Mouse (Mus musculus) heart, postnatal 10 days (tissue): Measurements from ENCODE around the gene Smim13. TPM values are rescaled to one million over a fixed set of nuclear protein-coding genes. Genes with fewer than 3 reads are reported as not detected.
"Not testable (repeated sequence)": the region's sequence is repeated elsewhere in the genome, so short reads cannot be mapped to it uniquely, and the experiment has no call there.

Experiments
- DNase-seq, 2 experiments: peaks; one replicate each; pipeline ENCODE4 v3.0.0; 2021
- intact Hi-C: fragments of 180-260 bp; cut with DNase I; formaldehyde crosslinking; loops from one replicate; pipeline ENCODE4 v1.15.1; 2025
- total RNA-seq, 2 experiments: library from RNA; stranded (reverse); gene quantifications; 2 replicates each; pipeline ENCODE4 v1.2.3; 2021

Gene Smim13
- total RNA-seq, 2 experiments from 2014 or later, result 19.8 to 21.9 TPM

DNA sequence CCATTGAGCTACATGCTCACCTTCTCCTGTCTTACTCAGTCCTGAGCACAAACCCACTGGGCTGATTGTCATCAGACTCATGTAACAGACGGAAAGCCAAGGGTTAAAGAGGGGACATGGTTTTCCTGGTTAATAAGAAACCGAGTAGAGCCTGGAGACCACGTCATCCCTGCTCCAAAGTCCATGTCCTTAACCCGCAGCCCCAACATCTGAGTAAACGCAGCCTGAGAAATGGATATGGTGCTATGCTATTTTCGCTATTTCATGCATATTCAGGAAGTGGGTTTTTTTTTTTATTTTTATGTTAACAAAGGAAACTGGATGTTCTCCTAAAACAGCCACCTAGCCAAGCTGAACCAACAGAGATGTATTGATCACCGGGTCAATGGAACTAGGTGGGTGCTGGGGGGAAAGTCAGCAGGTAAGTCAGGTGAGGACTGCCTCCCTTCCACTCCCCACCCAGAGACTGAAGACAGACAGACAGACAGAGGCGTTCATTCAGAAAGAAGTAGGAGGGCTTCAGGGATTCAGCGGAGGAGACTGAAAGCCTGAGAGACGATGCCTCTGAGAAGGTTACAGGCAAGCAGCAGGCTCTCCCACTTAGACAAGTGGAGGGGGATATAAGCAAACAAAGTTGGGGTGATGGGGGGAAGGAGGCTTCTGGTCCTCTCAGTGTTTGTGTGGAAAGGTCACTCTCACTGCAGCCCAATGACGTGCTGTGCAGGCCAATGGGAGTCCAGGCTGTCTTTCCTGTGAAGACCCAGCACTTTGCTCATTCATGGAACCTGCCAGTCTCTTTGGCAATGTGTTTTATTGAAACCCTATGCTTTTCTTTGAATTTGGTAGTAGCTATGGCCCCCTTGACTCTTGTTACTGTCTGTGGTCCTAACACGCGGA is 13.6 kb upstream of the Smim13 start:
- intact Hi-C loops, result no loop called here
- DNase-seq, result no peak

DNA sequence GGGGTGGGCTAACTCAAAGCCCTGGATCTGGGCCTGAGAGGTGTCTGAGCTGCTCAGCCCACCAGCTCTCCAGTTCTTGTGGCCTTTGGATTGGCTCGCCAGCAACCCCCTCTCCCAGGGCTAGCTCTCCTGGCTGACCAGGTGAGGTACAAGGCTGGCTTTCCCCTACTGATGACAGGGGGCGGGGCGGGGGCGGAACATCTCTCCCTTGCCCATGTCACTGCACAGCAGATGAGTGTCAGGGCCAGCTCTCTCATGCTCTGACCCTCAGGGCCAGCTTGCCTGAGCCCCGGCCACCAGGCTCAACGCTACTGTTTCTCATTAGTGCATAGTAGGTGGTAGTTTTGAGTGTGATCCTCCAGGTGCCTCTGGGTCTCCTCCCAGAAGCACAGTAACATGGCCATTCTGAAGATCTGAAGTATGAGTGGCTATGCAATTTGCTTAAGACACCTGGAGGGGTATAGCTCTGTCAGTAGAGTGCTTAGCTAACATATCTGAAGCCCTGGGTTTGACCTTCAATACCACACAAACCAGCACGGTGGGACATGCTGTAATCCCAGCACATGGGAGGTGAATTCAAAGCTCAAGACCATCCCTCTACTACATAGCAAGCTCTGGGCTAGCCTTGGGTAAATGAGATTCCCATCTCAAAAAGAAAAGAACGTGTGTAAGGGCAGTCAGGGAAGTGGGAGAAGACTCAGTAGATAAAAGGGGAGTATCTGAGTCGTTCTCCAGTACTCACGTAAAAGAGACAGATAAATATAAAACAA is 11.4 kb upstream of the Smim13 start:
- intact Hi-C loops, result loop anchor here (1.0 to 2.0 kb wide), 3 partner anchors 103 to 395 kb away; no protein-coding TSS in a partner anchor

DNA sequence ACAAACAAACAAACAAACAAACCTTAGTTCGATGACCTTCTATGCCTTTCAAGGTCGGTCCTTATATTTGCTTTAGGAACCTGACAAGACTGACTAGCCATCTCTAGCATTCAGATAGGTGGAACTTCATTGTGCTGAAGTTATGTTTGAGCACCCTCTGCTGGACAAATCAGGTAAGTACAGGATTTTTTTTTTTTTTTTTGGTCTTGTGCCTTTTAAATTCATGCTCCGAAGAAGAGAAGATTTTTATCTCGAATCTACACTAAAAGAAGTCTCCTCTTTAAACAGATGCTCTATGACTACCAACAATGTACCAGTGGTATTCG is 10.9 kb upstream of the Smim13 start:
- DNase-seq, result peak; percentile 32 to 48
- intact Hi-C loops, result loop anchor here (1.0 to 2.0 kb wide), 4 partner anchors 103 to 454 kb away; no protein-coding TSS in a partner anchor

More for the DNA sequence above, 11.4 kb upstream of the Smim13 start:
- no peak for DNase-seq

DNA sequence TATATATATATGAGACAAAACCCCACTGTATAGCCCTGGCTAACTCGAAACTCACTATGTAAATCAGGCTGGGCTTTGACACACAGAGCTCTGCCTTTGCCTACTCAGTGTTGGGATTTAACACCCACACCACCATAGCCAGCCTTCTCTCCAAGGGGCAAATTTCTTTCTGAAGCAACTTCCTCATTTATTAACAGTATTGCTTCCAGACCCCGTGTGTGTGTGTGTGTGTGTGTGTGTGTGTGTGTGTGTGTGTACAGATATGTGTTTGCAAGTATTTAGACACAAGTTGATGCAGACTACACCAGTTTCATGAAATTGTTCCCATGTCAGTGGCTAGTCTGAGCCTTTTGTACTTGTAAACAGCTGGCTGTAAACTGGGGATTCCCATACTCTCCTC is 8.1 kb upstream of the Smim13 start:
- intact Hi-C loops, result no loop called here
- DNase-seq, result no peak

DNA sequence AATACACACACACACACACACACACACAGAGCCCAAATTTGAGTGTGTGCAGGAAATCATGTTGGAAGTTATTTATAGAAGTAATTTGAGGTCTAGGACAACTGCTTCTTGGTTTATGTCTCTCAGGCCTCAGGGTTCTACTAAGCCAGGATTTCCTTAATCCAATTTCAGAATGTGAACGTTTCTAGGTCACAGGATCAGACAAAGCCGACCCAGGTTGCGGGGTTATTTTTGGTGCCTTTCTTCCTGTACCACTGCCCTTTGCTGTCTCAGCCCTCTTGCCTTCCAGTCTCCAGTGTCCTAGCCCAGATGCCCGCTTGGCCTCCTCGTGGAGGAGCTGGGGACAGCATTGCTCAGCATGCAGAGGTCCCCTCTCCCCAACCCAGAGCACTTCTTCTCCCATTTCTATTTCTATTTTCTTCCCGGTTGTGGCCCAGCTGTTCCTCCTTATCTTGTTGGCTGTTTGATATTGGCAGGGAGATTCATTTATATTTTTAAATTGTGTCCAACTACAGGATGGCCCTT is 5.3 kb upstream of the Smim13 start:
- intact Hi-C loops, result no loop called here
- peak; percentile 27 to 37 for DNase-seq

DNA sequence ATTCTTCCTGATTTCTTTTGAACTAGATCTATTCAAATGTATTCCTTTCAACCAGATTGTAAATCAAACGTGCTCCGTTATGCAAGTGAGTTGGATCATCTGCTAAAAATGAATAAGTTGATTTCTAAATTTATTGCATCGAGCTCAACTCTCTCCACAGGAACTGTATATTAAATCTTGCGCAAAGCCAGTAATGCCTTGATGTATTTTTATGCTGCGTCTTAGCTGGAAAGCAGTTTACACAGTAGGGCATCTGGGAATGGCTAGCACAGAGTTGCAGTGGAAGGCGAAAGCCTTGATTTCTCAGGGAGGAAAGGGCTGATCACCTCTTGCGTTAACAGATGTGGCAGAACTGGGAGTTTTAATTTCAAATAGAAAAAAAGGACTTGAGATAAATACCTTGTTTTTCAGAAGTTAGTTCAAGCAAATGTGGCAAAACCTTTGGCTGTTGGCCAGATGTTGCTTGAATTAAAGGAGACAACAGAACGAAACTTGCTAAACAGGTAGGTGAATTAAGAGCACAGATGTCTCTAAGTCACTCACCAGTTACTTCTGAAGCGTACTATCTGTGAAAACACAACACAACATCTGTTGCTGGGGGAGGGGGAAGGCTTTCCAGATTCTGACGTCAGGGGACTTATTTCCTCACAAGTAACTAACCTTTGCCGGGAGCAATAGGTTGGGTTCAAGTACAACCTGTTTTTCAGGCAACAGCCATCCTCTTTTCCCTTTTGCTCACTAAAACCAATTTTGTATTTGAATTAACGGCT is 708 bp upstream of the Smim13 start:
- intact Hi-C loops, result no loop called here
- no peak for DNase-seq

DNA sequence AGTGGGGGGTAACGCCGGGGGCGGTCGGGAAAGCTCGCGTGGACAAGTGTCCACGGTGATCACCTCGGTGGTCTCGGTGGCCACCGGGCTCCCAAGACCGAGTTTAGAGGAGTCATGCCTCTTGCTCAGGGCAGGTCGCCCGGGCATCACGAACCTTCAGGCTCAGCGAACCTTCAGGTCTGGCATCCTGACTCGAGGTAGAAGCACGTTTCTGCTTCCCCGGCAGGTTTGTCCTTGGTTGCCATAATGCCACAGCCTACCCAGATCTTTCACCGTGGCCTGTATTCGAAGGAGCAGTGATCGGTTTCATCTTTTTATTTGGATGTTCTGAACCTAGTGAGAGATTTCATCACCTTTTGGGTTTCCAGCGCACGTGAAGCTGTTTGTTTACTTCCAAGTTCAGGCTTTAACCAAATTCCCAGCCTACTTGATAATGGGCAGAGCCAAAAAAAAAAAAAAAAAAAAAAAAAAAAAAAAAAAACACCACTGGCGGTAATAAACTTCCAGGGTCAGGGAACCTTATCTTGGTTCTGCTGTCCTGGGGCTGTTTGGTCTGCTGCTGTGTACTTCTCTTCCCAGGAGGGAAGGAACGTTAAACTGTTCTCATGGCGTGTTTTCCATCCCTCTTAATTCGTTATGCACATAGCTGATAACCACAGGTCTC is 806 bp downstream of the Smim13 start:
- intact Hi-C loops, result no loop called here
- DNase-seq, result no peak

DNA sequence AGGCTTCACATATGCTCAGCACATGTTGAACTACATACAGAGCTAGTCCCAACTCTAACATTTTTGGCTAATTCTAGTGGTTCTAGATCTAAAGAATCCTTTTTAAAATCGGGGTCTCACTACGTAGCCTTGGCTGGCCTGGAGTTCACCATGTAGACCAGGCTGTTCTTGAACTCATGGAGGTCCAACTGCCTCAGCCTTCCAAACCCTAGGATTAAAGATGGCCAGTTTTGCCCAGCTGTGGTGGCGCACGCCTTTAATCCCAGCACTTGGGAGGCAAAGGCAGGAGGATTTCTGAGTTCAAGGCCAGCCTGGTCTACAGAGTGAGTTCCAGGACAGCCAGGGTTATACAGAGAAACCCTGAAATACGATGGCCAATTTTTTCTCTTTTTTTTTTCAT is 1.6 kb downstream of the Smim13 start:
- intact Hi-C loops, DNase-seq: not testable (repeated sequence)

DNA sequence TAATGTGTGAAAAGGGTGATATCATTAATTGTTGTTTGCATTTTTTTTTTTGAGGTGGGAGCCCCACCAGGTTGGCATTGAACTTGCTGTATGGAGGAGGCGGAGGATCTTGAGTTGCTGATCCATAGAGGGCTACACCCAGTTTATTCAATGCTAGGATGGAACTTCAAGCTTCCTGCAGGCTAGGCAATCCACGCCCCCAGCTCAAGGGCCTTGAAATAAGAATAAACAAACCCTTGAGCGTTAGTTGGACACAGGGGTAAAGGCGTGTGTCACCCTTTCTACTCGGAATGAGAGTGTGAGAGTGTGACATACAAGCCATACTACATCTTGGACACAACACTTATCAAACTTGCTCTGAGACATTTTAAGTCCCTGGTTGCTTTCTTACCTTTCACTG is 2.0 kb downstream of the Smim13 start:
- no peak for DNase-seq
- intact Hi-C loops, result no loop called here

DNA sequence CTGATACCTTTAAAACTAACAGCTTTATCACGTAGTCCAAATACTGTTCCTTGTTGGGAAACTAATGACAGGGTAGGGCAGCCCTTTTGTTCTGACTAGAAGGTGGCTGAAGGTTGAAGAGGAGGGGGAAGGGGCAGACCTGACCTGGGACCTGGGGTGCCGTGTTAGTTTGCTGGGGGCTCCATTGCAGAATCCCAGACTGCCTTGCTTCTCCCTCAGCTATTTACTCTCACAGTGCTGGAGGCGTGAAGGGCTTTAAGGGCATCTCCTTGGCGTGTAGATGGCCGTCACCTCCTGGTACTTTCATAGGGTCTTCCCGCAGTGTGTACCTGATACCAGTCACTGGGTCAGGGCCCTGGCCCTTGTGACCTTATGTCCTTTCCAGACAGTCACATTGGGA is 2.5 kb downstream of the Smim13 start:
- DNase-seq, result no peak
- intact Hi-C loops, result no loop called here

DNA sequence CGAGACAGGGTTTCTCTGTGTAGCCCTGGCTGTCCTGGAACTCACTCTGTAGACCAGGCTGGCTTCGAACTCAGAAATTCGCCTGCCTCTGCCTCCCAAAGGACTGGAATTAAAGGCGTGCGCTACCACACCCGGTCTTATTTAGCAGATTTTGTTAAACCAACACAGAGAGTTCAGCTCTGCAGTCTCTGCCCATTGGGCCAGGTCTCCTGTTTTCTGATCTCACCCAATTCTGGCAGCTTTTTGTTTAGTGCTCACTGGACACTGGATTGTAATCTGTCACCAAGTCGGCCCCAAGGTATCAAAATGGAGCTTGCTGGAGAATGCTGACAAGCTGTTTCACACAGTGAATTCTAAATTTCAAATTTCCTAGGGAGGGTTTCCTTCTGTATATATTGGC is 3.1 kb downstream of the Smim13 start:
- intact Hi-C loops, result no loop called here
- no peak for DNase-seq

DNA sequence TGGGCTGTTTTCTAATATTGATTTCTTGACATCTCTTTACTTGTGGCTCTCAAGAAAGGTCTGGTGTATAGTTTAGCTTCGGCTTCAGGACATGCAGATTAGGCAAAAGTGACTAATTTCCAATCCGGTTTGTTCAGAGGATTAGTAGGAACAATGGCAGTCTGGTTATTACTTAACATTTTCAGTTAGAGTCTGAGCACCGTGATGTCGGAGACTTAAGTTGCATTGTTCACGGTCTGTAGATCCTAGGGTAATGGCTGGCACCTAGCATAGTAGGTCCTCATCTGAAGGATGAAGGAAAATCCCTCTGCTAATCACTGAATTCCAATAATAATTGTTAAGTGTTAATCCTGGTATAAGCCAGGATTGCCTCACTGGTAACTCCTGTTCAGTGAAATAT is 6.5 kb downstream of the Smim13 start:
- intact Hi-C loops, result no loop called here
- DNase-seq, result no peak

DNA sequence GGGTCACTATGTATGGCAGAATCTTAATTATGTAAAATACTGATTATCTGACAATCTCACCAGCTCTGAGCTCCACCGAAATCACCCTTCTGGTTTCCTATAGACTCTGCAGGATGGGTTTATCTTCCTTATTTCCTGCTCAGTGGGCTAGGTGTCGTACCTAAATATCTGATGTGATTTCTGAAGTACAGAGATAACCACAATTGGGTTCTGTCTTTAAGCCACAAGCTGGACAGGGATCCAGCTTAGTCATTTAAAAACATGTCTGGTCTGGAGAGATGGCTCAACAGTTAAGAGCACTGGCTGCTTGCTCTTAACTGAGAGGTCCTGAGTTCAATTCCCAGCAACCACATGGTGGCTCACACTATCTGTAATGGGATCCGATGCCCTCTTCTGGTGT is 7.3 kb downstream of the Smim13 start:
- DNase-seq, result no peak
- intact Hi-C loops, result no loop called here

DNA sequence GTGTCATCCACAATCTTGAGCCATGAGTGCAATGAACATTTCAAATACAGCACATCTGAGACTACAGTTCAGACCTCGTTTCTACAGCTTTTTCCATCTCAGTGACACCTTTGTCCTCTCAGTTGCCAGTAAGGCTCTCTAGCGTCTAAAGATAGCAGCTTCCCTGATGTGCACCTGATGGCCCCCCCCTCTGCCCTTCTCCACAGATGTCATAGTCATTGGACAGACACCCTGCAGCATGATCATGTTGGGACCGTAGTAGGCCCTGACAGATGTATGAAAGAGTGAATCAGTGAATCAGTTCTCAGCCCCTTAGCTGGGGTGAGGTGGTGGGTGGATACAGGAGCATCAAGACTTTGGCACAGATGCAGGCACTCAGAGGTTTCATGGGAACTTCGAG is 8.2 kb downstream of the Smim13 start:
- DNase-seq, result no peak
- intact Hi-C loops, result no loop called here

DNA sequence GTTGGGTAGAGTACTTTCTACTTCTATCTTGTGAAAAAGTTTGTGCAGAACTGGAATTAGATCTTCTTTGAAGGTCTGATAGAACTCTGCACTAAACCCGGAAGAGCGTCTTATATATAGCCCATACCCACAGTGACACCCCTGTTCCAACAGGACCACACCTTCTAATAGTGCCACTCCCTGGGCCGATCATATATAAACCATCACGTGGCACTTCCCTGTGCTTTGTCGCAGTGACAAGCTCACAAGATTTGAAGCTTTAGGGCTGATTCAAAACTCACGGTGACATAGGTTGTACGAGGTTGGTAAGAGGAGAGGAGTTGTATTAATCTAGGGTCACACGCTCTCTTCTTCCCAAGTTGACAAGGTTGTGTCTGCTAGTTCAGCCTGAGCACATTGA is 12.0 kb downstream of the Smim13 start:
- DNase-seq, intact Hi-C loops: not testable (repeated sequence)

DNA sequence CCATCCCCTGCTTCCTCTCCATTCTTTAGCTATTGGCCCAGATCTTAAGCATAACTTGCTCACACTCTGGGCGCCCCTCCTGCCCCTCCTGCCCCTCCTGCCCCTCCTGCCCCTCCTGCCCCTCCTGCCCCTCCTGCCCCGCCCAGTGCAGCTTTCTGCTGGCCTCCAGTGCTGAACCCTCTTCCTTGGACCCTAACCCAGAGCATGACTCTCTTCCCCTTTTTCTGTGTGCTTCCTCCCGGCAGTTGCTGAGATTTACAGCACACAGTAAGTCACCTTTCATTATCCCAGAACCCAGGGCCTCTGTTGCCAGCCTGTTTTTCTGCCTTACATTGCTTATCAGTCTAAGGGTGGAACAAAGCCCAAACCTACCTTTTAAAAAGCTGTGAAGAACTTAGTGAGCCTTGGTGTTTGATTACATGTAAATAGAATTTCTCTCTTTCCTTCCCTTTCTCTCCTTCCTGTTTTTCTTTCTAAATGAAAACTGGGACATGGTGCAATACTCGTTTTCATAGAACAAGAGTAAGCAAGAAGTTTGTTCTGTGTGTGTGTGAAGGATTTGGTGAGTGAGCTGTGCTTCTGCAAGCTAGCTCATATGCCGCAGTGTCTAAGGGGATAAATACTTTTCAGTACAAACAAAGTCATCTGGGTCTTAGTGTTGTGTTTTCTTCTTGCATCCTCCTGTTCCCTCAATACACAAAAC is 13.8 kb downstream of the Smim13 start:
- intact Hi-C loops, result no loop called here
- DNase-seq, result no peak

DNA sequence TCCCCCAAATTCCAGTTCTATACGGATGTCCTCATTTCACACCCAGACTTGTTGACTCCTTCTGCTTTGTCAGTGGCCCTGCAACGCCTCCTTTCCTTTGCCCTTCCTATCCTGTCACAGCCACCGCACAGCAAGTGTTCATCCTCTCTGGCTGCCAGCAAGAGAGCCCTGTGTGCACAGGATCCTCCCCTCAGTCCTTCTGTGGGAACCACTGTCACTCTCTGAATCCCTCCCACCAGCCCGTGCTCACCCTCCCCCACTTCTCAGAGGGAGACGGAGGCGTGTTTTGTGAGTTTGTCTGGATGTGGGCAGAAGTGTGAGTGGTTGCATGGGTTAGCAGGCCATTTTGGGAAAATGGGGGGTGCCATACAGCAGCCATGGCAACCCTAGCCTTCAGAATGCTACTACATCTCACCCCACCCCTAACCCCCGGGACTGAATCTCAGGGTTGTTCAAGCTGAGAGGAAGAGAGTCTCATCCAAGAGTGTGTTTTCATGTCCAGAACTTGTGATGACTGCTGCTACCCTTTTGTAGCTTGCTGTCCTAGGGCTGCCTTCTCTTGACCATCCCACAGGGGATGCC is 18.3 kb downstream of the Smim13 start:
- no peak for DNase-seq

DNA sequence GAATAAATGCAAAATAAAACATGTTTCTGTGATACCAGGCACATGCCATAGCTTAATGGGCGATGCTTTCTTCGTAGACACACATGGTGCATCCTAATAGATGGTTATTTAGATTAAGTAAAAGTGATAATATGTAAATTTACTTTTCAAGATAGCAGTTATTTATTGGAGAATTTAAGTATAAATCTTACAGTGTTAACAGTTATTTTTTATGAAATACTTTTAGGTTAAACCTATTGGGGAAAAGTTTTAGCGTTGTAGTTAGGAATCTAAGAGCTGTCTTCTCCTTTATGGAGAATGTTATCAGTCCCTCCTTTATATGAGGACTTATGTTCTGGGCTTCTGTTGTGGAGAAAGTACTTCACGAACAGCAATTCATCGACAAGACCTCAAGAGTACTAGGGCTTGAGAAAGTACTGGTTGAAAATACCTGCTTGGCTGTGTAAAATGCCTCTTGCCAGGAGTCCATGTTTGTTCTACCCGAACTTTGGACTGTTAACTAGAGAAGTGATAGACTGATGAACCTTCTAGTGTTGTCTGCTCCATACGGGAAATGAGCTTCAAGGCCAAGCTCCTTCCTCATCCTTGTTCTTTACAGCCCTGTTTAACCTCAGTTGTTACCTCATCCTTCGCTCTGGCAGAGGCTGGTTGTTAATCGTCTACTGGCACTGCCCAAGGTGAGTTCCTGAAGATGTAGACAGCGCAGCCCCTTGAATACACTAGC is 24.4 kb downstream of the Smim13 start, which contains the start of gene Gm17364:
Gene Gm17364 (minus strand): TSS at position 51 of the 724 bp plus-strand sequence.
- intact Hi-C loops, result no loop called here
- DNase-seq, result no peak

More for the DNA sequence above, 18.3 kb downstream of the Smim13 start:
- intact Hi-C loops, result no loop called here

DNA sequence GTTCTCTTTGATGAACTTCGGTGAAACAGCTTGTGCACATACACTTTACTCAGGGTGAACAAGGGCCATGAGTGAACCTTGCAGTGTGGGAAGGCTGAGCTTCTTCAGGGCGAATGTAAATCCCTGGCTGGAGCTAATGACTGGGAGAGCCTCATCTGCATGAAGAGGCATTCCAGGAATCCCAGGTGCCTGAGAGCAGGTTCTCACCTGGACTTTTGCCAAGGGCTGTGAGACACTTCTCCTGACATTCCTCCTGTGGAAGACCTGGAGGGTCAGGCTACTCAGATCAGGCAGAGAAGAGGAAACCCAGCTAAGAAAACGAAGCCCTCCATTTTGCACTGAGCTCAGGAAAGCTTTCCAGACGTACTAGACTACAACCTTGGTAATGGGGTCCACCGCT is 31.1 kb downstream of the Smim13 start:
- intact Hi-C loops, result loop anchor here (5.0 kb wide), 1 partner anchor 177 kb away; no protein-coding TSS in a partner anchor
- DNase-seq, result no peak
